Mouse (Mus musculus) thymus, adult 2 months (tissue): Measurements from ENCODE around the gene Edn2. TPM values are rescaled to one million over a fixed set of nuclear protein-coding genes. Genes with fewer than 3 reads are reported as not detected.

Experiments
- DNase-seq: peaks from one replicate; pipeline ENCODE4 v3.0.0; 2021
- H3K27ac ChIP-seq: fragments of 200-500 bp; 2 replicates; pipeline ENCODE4 v1.5.1; 2012; ENCODE audit warnings: low read length, control low read depth; ENCODE audit not compliant: control insufficient read depth, insufficient read depth
- H3K27me3 ChIP-seq: fragments of 200-500 bp; 2 replicates; pipeline ENCODE4 v1.6.1; 2012; ENCODE audit warnings: mild to moderate bottlenecking, low read length, moderate library complexity, mixed read lengths; ENCODE audit not compliant: control insufficient read depth, insufficient read depth
- H3K36me3 ChIP-seq: fragments of 200-500 bp; 2 replicates; pipeline ENCODE4 v1.6.1; 2012; ENCODE audit warnings: mild to moderate bottlenecking, low read length, moderate library complexity; ENCODE audit not compliant: control insufficient read depth, insufficient read depth
- H3K4me1 ChIP-seq: fragments of 200-500 bp; replicated peaks from 2 replicates; pipeline ENCODE4 v1.6.1; 2012; ENCODE audit warnings: low read length; ENCODE audit not compliant: control insufficient read depth, insufficient read depth
- H3K4me3 ChIP-seq: fragments of 200-500 bp; 2 replicates; pipeline ENCODE4 v1.5.1; 2012; ENCODE audit warnings: mild to moderate bottlenecking, low read length, control low read depth, moderate library complexity; ENCODE audit not compliant: control insufficient read depth, insufficient read depth
- CTCF ChIP-seq: fragments of 200-500 bp; IDR thresholded peaks from 2 replicates; pipeline ENCODE4 v1.5.1; 2012; ENCODE audit warnings: mild to moderate bottlenecking, control low read depth, low read length, moderate library complexity, borderline replicate concordance; ENCODE audit not compliant: control insufficient read depth, poor library complexity, insufficient read depth; ENCODE audit errors: extremely low read depth
- POLR2A ChIP-seq: fragments of 200-500 bp; IDR thresholded peaks from 2 replicates; pipeline ENCODE4 v1.6.1; 2012; ENCODE audit warnings: mild to moderate bottlenecking, low read length, control low read depth, moderate library complexity; ENCODE audit not compliant: control insufficient read depth, poor library complexity, insufficient read depth; ENCODE audit errors: extremely low read depth
- WGBS: fragments of 180-500 bp; shearing (Covaris S2); methylation state at CpG from one replicate; pipeline ENCODE4 v1.1.7; 2018; 5-methylcytosine and 5-hydroxymethylcytosine counted together
- polyA plus RNA-seq: library from polyadenylated mRNA; depleted of rRNA; stranded (reverse); fragments of >200 nt; gene quantifications from 2 replicates; pipeline ENCODE4 v1.2.3, GENCODE M21; 2012

The Edn2 gene
- polyA plus RNA-seq, 1 experiment, result 1.2 TPM

DNA sequence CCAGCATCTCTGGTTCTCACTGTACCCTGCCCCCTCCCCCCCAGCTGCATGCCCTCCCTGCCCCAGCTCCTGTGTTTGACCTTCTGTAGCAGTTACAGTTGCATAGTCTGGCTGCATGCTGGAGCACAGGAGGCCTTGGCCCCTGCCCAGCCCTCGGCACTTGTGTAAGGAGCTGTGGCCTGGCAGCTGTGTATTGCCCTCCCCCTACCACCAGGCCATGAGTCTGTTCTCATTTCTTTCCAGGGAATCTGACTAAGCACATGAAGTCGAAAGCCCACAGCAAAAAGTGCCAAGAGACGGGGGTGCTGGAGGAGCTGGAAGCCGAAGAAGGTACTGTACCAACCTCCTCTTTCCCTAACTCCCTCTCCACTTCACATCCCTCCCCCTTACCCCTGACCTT is 33.0 kb upstream of the Edn2 start:
- Histone ChIP-seq H3K27ac (no peak overlapping the region), H3K27me3 (no peaks in the 10 kb centered on the region), H3K4me1 (no peaks in the 10 kb centered on the region), H3K4me3 (no peak overlapping the region), H3K36me3 (no peaks in the 10 kb centered on the region; the same call in 1 of the 2 replicates)
- 93% methylated on average over 4 of the region's 4 CpGs for WGBS
- no peak for DNase-seq
- no peak for TF ChIP-seq CTCF
- TF ChIP-seq POLR2A, result no peak

DNA sequence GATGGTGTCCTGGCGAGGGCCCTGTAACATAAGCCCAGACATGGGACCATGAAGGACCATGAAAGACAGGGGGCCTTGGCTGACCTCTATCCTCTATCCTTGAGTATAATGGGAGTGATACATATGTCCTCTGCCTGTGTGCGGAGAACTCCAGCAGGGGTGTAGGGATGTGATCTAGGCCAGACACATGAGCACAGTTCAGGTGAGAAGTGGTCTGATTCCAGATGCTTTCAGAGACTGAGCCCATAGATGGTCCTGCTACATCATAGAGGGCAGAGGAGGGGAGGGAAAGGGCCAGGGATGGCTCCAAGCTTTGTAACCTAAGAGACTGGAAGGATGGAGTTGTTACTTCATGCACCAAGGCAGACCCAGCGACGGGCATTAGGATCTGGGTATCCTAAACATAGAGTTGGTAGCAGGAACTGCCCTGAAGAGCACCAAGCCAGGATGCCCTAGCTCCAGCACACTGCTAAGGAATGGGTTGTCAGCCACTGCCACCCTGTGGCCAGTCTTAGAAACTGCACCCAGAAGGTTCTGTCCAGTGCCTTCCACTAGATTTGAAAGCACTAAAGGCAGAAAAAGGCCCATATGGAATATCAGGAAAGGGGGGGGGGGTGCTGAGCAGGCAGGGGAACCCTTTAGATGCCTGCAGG is 31.6 kb upstream of the Edn2 start:
- H3K4me3 ChIP-seq, result no peak overlapping the region
- TF ChIP-seq CTCF (peak; percentile 45; the same call in 1 of the 2 replicates), POLR2A (no peak)
- H3K27me3 ChIP-seq, result no peaks in the 10 kb centered on the region
- peak; percentile 57 for DNase-seq
- H3K27ac ChIP-seq, result no peak overlapping the region
- 50% methylated on average over 4 of the region's 4 CpGs for WGBS
- H3K36me3 ChIP-seq, result peaks cover 4% of the 10 kb centered on the region
- H3K4me1 ChIP-seq, result no peaks in the 10 kb centered on the region

DNA sequence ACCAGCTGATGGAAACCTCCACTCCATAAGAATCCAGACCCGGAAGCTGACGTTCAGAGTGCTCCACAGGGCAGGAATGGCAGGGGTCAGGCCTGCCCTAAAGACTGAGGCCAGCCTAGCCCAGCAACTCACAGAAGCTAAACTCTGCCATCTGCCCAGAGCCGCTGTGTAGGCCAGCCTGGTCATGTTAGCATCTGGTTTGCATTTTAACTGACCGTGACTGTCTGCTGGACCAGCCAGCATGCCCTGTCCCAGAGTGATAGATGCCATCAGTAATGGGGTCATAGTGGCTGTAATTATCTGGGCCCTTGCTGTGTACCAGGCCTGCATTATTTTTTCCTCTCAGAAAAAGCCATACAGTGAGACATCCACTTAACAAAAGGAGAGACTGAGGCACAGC is 30.1 kb upstream of the Edn2 start:
- 98% methylated on average over 4 of the region's 4 CpGs for WGBS
- TF ChIP-seq CTCF (no peak), POLR2A (no peak)
- peaks cover 4% of the 10 kb centered on the region for H3K36me3 ChIP-seq
- DNase-seq, result no peak
- no peak overlapping the region for H3K27ac ChIP-seq
- no peaks in the 10 kb centered on the region for H3K27me3 ChIP-seq
- H3K4me3 ChIP-seq, result no peak overlapping the region
- H3K4me1 ChIP-seq, result no peaks in the 10 kb centered on the region

DNA sequence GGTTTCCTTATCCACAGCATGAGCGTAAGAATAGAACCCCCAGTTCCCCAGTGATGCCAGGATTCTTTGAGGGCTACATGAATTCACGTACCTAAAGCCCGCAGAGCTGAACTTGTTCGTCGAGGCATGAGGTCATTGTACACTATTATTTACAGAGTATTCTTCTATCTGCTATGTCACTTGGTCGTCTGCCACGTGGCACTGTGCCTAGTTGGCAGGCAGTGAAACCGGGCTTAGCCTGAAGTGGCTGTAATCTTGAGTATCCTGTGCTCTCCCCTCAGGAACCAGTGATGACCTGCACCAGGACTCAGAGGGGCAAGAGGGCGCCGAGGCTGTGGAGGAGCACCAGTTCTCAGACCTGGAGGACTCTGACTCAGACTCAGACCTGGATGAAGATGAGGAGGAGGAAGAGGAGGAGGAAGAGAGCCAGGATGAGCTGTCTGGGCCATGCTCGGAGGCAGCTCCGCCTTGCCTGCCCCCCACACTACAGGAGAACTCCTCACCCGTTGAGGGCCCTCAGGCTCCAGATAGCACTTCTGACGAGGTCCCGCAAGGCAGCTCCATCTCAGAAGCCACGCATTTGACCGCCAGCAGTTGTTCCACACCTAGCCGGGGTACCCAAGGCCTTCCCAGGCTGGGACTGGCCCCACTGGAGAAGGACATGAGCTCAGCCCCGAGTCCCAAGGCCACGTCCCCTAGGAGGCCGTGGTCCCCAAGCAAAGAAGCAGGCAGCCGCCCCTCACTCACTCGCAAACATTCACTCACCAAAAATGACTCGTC is 29.4 kb upstream of the Edn2 start:
- WGBS, result 91% methylated on average over 24 of the region's 24 CpGs
- DNase-seq, result no peak
- no peaks in the 10 kb centered on the region for H3K4me1 ChIP-seq
- no peak overlapping the region for H3K4me3 ChIP-seq
- H3K27ac ChIP-seq, result no peak overlapping the region
- no peaks in the 10 kb centered on the region for H3K27me3 ChIP-seq
- TF ChIP-seq POLR2A (no peak), CTCF (no peak)
- H3K36me3 ChIP-seq, result peaks cover 4% of the 10 kb centered on the region

DNA sequence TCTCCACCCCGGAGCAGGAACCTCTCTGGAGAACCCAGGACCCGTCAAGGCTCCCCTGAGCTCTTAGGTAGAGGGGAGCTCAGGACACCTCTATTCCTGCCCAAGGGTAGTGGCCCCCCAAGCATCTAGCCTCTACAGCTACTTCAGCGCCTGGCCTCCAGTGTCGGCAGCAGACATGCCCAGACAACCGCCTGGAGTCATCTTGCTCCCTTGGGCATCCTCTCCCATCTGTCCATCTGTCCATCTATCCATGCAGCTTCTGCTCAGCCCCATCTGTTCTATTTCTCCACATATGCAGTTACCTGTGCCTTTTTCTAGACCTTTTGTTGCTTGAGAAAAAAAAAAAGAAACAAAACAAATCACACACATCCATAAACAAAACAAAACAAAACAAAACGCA is 26.8 kb upstream of the Edn2 start:
- no peaks in the 10 kb centered on the region for H3K4me1 ChIP-seq
- no peak overlapping the region for H3K4me3 ChIP-seq
- peaks cover 4% of the 10 kb centered on the region for H3K36me3 ChIP-seq
- H3K27ac ChIP-seq, result no peak overlapping the region
- H3K27me3 ChIP-seq, result no peaks in the 10 kb centered on the region
- 95% methylated on average over 6 of the region's 6 CpGs for WGBS
- no peak for DNase-seq
- TF ChIP-seq POLR2A (no peak), CTCF (no peak)

DNA sequence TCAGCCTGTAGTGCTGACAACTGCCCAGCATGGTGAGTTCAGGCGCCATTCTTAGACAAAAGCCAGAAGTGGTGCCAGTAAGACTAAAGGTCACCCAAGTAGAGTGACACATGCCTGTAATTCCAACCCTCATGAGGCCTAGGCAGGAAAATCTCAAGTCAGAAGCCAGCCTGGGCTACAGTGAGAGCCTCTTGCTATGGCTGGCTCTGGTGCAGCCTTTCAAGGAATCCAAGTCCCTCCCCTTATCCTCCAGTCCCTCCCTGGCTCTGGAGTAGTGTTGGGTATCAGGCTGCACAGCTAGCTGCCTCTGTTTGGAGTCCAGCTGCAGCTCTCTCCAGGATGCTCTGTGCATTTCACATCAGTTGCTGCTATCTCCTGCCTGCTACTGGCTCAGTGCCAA is 19.2 kb upstream of the Edn2 start:
- H3K27me3 ChIP-seq, result no peaks in the 10 kb centered on the region
- WGBS, result 93% methylated on average over 1 of the region's 1 CpGs

DNA sequence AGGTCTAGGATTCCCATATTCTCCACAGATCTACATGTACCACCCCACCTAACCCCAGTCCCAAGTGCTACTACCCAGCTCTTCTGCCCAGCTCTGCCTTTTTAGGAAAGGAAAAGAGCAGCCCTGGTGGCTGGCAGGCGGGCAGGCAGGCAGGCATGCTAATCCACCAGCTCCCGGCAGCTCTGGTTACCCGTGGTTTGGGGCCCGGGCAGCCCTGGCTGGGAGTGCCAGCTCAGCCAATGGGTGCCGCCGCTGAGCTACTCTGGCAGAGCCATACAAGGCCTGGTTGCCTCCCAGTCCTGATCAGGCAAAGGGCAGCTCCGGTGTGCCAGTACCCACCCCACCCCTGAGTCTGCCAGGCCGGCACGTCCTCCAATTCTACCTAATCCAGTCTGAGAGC is 18.1 kb upstream of the Edn2 start:
- no peak for TF ChIP-seq CTCF
- WGBS, result 85% methylated on average over 9 of the region's 9 CpGs
- no peaks in the 10 kb centered on the region for H3K27me3 ChIP-seq
- H3K4me1 ChIP-seq, result no peaks in the 10 kb centered on the region
- no peak for DNase-seq
- no peak overlapping the region for H3K4me3 ChIP-seq
- H3K36me3 ChIP-seq, result no peaks in the 10 kb centered on the region
- no peak overlapping the region for H3K27ac ChIP-seq

More for the DNA sequence above, 19.2 kb upstream of the Edn2 start:
- Histone ChIP-seq H3K4me1 (no peaks in the 10 kb centered on the region), H3K36me3 (no peaks in the 10 kb centered on the region), H3K27ac (no peak overlapping the region), H3K4me3 (no peak overlapping the region)
- TF ChIP-seq POLR2A (no peak), CTCF (no peak)
- DNase-seq, result no peak
